Mouse (Mus musculus) ES-Bruce4 (cell line): ENCODE data around the gene Irf2bp1.

Source experiments
- CTCF ChIP-seq: IDR thresholded peaks from one replicate; pipeline ENCODE4 v1.8.1; 2011; ENCODE audit warnings: low read depth, low read length
- EP300 ChIP-seq: IDR thresholded peaks from 2 replicates; pipeline ENCODE4 v1.6.1; 2011; ENCODE audit warnings: low read depth, low read length; ENCODE audit not compliant: insufficient read depth

- TF ChIP-seq CTCF (no peak), EP300 (no peak)
Measured at GRCm38 (mm10) chr7:19002115-19002514, 1.7 kb upstream of the Irf2bp1 start.
